Mouse (Mus musculus): ENCODE data around the gene Lrrc10. TPM values are rescaled to one million over a fixed set of nuclear protein-coding genes. Genes with fewer than 3 reads are reported as not detected.

Gene Lrrc10
- total RNA-seq (2023), result not detected

DNA sequence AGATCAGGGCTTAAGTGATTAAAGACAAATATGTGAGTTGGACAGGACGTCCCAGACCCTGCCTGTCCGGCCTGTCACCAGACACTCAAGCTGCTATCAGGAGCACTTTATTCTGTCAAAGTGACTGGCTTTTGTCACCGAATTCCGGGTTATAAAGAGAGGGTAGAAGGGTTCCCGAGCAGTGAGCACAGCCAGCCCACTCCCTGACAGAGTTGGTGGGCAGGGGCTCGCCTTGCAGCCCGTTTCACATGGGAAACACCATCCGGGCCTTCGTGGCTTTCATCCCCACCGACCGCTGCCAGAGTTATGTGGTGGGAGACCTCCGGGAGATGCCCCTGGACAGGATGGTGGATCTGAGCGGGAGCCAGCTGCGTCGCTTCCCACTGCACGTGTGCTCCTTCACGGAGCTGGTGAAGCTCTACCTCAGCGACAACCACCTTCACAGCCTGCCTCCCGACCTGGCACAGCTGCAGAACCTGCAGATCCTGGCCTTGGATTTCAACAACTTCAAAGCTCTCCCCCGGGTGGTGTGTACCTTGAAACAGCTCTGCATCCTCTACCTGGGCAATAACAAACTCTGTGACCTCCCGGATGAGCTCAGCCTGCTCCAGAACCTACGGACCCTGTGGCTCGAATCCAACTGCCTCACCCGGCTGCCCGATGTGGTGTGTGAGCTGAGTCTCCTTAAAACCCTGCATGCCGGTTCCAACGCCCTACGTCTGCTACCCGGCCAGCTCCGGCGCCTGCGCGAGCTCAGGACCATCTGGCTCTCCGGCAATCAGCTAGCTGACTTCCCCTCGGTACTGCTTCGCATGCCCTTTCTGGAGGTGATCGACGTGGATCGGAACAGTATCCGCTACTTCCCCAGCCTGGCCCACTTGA lies at the start of gene Lrrc10:
Gene Lrrc10 (plus strand): TSS at position 167 of the 882 bp plus-strand sequence.

DNA sequence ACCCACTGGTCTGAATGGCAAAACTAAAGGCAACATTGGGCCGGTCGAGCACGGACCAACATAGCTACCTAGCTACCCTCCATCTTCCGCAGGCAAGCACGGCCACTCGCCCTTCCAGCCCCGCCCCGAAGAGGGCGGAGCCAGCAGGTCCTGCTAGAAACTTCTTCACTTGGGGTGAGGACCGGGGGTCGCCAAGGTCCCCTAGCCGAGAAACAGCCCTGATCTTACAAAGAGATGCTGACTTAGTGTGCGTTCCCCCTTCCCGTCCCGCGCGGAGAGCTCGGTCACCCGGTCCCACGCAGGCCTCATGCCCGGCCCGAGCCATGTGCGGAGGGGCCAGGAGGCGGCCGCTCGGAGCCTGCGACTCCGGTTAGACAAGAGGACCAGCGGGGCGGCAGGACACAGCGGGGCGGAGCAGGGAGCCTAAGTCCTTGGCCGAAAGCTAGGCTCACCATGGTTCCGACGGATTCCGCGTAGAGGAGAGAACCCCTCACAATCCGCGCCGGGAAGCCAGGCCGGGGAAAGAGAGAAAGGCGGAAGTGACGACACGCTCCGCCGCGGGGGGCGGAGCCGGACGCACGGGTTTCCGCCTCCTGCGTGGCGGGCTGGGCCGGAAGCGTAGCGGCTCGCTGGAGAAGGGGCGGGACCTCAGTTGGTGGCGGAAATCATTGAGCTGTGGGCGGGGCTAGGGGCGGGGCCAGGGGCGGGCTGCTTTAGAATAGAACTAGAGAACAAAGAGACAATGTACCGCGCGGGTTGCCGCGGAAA lies 18.3 kb downstream of the Lrrc10 start, which contains the start of gene Cct2:
Gene Cct2 (minus strand): TSS at position 561 of the 768 bp plus-strand sequence.

Other genes starting within 250 kb of the Lrrc10 start
- under 1 TPM; 0.23 to 0.36 TPM for gene Myrfl, start 148.4 kb upstream of the Lrrc10 start, total RNA-seq (2023)
- 100 to 1,000 TPM in 1 of 2 experiments, 10 to 100 TPM in 1; 84.8 to 110 TPM for gene Rab3ip, start 94.6 kb upstream of the Lrrc10 start, total RNA-seq (2023)
- gene Gm10271, start 72.7 kb upstream of the Lrrc10 start, total RNA-seq (2023), result not detected
- not detected for gene Best3, start 59.0 kb upstream of the Lrrc10 start, total RNA-seq (2023)
- gene Cct2, start 18.5 kb downstream of the Lrrc10 start, total RNA-seq (2023), result 100 to 1,000 TPM; 249 to 256 TPM
- 10 to 100 TPM; 30.7 to 32.1 TPM for gene Frs2, start 103.2 kb downstream of the Lrrc10 start, total RNA-seq (2023)
- gene Yeats4, start 179.2 kb downstream of the Lrrc10 start, total RNA-seq (2023), result 10 to 100 TPM; 73.9 to 79.6 TPM
- not detected for gene 9530003J23Rik, start 193.4 kb downstream of the Lrrc10 start, total RNA-seq (2023)
- 10 to 100 TPM; 43.5 to 51.4 TPM for gene Lyz2, start 237.0 kb downstream of the Lrrc10 start, total RNA-seq (2023)
- gene Lyz1, start 247.5 kb downstream of the Lrrc10 start, total RNA-seq (2023), result 1 to 10 TPM; 5.6 to 6.4 TPM

Measured in T-cell, adult 66 days (primary cell).